Mouse (Mus musculus) CH12.LX (cell line): Measurements from ENCODE around the gene Lcat. TPM values are rescaled to one million over a fixed set of nuclear protein-coding genes. Genes with fewer than 3 reads are reported as not detected.
A peak's percentile ranks its signal among the peaks of the same experiment; 100 is the strongest.

Experiments used
- DNase-seq: peaks from one replicate; pipeline ENCODE4 v3.0.0-alpha.2; 2013; ENCODE audit errors: extremely low read depth
- H3K27ac ChIP-seq: 2 replicates; pipeline ENCODE4 v1.5.1; 2012; ENCODE audit warnings: low read depth, mild to moderate bottlenecking, control low read depth, moderate library complexity; ENCODE audit not compliant: insufficient read depth
- H3K27me3 ChIP-seq: replicated peaks from 2 replicates; pipeline ENCODE3; 2012; ENCODE audit warnings: inconsistent platforms
- H3K36me3 ChIP-seq, 2 experiments: replicated peaks in 1 of 2; 2 replicates each; pipeline versions ENCODE3 to v1.6.1; 2012; ENCODE audit warnings: inconsistent platforms in 1 of 2, low read length in 1 of 2, mild to moderate bottlenecking in 1 of 2, mixed read lengths in 1 of 2, moderate library complexity in 1 of 2; ENCODE audit not compliant: control insufficient read depth in 1 of 2, insufficient read depth in 1 of 2
- H3K4me1 ChIP-seq, 2 experiments: 2 replicates each; pipeline ENCODE4 v1.6.1; 2012; ENCODE audit warnings: inconsistent platforms in 1 of 2, moderate library complexity in 1 of 2; ENCODE audit not compliant: insufficient read depth in 2 of 2, control insufficient read depth in 1 of 2
- H3K4me2 ChIP-seq: 2 replicates; pipeline ENCODE4 v1.6.1; 2012; ENCODE audit warnings: low read depth, mild to moderate bottlenecking, control low read depth; ENCODE audit not compliant: poor library complexity, insufficient read depth, severe bottlenecking
- H3K4me3 ChIP-seq, 3 experiments: fragments of 150-350 bp in 1 of 3; sonication (generic) in 1 of 3; replicated peaks in 1 of 3; 2 replicates each; pipeline versions ENCODE3 to v1.5.1; 2011 to 2012; ENCODE audit warnings: low read depth in 2 of 3, low read length in 2 of 3, mild to moderate bottlenecking in 2 of 3, moderate library complexity in 2 of 3, control low read depth in 1 of 3, improper control_type of control experiment in 1 of 3, inconsistent platforms in 1 of 3, mixed read lengths in 1 of 3; ENCODE audit not compliant: poor library complexity in 1 of 3
- H3K79me2 ChIP-seq: replicated peaks from 2 replicates; pipeline ENCODE4 v1.6.1; 2012; ENCODE audit warnings: mild to moderate bottlenecking, moderate library complexity; ENCODE audit not compliant: control insufficient read depth, poor library complexity, insufficient read depth, severe bottlenecking; ENCODE audit errors: extremely low read depth
- H3K9ac ChIP-seq: 2 replicates; pipeline ENCODE4 v1.6.1; 2012; ENCODE audit warnings: low read depth, mild to moderate bottlenecking, control low read depth, moderate library complexity; ENCODE audit not compliant: insufficient read depth
- H3K9me3 ChIP-seq: replicated peaks from 2 replicates; pipeline ENCODE3; 2012; ENCODE audit warnings: low read length, inconsistent platforms, mixed read lengths
- CHD1 ChIP-seq: IDR thresholded peaks from 2 replicates; pipeline ENCODE4 v1.6.1; 2012; ENCODE audit warnings: low read depth, low read length, improper control_type of control experiment, inconsistent platforms
- ELF1 ChIP-seq: IDR thresholded peaks from 2 replicates; pipeline ENCODE4 v1.6.1; 2014; ENCODE audit warnings: low read depth, mild to moderate bottlenecking, inconsistent platforms, low read length, improper control_type of control experiment
- GABPA ChIP-seq: IDR thresholded peaks from 2 replicates; pipeline ENCODE4 v1.6.1; 2012; ENCODE audit warnings: low read depth, low read length, improper control_type of control experiment, inconsistent platforms; ENCODE audit not compliant: insufficient replicate concordance
- HCFC1 ChIP-seq: IDR thresholded peaks from 2 replicates; pipeline ENCODE4 v1.6.1; 2012; ENCODE audit warnings: low read depth, mild to moderate bottlenecking, inconsistent platforms, low read length, improper control_type of control experiment
- MAFK ChIP-seq: IDR thresholded peaks from 2 replicates; pipeline ENCODE4 v1.6.1; 2011; ENCODE audit warnings: low read length, improper control_type of control experiment; ENCODE audit not compliant: insufficient replicate concordance
- MAX ChIP-seq: IDR thresholded peaks from 2 replicates; pipeline ENCODE4 v1.6.1; 2011; ENCODE audit warnings: low read length, improper control_type of control experiment
- MAZ ChIP-seq: IDR thresholded peaks from 2 replicates; pipeline ENCODE4 v1.6.1; 2012; ENCODE audit warnings: low read depth, mild to moderate bottlenecking, inconsistent platforms, low read length, improper control_type of control experiment, moderate library complexity
- MEF2A ChIP-seq: IDR thresholded peaks from 2 replicates; pipeline ENCODE4 v1.6.1; 2014; ENCODE audit warnings: low read depth, mild to moderate bottlenecking, inconsistent platforms, low read length, improper control_type of control experiment, borderline replicate concordance
- MXI1 ChIP-seq: IDR thresholded peaks from 2 replicates; pipeline ENCODE4 v1.6.1; 2011; ENCODE audit warnings: mild to moderate bottlenecking, low read depth, low read length, improper control_type of control experiment
- NRF1 ChIP-seq: IDR thresholded peaks from 2 replicates; pipeline ENCODE4 v1.6.1; 2014; ENCODE audit warnings: low read depth, mild to moderate bottlenecking, inconsistent platforms, low read length, improper control_type of control experiment, moderate library complexity
- PAX5 ChIP-seq: IDR thresholded peaks from 2 replicates; pipeline ENCODE4 v1.6.1; 2012; ENCODE audit warnings: low read length, inconsistent platforms, mixed read lengths
- POLR2A ChIP-seq: IDR thresholded peaks from 2 replicates; pipeline ENCODE4 v1.6.1; 2011; ENCODE audit warnings: low read depth, mild to moderate bottlenecking, improper control_type of control experiment, low read length
- RAD21 ChIP-seq: IDR thresholded peaks from 2 replicates; pipeline ENCODE4 v1.6.1; 2011; ENCODE audit warnings: low read depth, mild to moderate bottlenecking, low read length, improper control_type of control experiment, moderate library complexity
- TCF12 ChIP-seq: IDR thresholded peaks from 2 replicates; pipeline ENCODE4 v1.6.1; 2014; ENCODE audit warnings: low read depth, mild to moderate bottlenecking, inconsistent platforms, low read length, improper control_type of control experiment
- UBTF ChIP-seq: IDR thresholded peaks from 2 replicates; pipeline ENCODE4 v1.6.1; 2012; ENCODE audit warnings: low read depth, mild to moderate bottlenecking, inconsistent platforms, low read length, improper control_type of control experiment, moderate library complexity
- USF1 ChIP-seq: IDR thresholded peaks from 2 replicates; pipeline ENCODE4 v1.6.1; 2014; ENCODE audit warnings: low read depth, mild to moderate bottlenecking, inconsistent platforms, low read length, improper control_type of control experiment
- ZKSCAN1 ChIP-seq: IDR thresholded peaks from 2 replicates; pipeline ENCODE4 v1.6.1; 2012; ENCODE audit warnings: low read depth, inconsistent platforms, low read length, improper control_type of control experiment, borderline replicate concordance
- ZMIZ1 ChIP-seq: IDR thresholded peaks from 2 replicates; pipeline ENCODE4 v1.6.1; 2012; ENCODE audit warnings: low read depth, mild to moderate bottlenecking, inconsistent platforms, low read length, improper control_type of control experiment
- dilution Hi-C: fragments of 300-500 bp; cut with MboI; formaldehyde crosslinking; loops from 2 replicates; pipeline ENCODE4 v1.14.3; 2020; ENCODE audit warnings: low sequenced_read_pairs; ENCODE audit not compliant: extremely low pct_unique_long_range_greater_than_20kb, extremely low pct_ligation_motif_present
- in situ Hi-C: fragments of 300-500 bp; cut with MboI; formaldehyde crosslinking; loops from 3 replicates; pipeline ENCODE4 v1.14.3; 2019; ENCODE audit warnings: low sequenced_read_pairs, low pct_ligation_motif_present, low pct_unique_long_range_greater_than_20kb, mixed read lengths
- polyA plus RNA-seq: library from polyadenylated mRNA; unstranded; fragments of >175 nt; gene quantifications from 2 replicates; pipeline ENCODE4 v1.2.1, GENCODE M21; 2012; ENCODE audit warnings: low read depth; ENCODE audit not compliant: insufficient read length
- total RNA-seq, 2 experiments: library from RNA; depleted of rRNA; stranded (reverse); fragments of 300-350 nt in 1 of 2; fragments of >200 nt in 1 of 2; gene quantifications; 2 replicates each; pipeline ENCODE4 v1.2.3; 2012 to 2014

Lcat gene
- total and polyA plus RNA-seq, 3 experiments, result 0.17 to 0.34 TPM; not detected in 1

DNA sequence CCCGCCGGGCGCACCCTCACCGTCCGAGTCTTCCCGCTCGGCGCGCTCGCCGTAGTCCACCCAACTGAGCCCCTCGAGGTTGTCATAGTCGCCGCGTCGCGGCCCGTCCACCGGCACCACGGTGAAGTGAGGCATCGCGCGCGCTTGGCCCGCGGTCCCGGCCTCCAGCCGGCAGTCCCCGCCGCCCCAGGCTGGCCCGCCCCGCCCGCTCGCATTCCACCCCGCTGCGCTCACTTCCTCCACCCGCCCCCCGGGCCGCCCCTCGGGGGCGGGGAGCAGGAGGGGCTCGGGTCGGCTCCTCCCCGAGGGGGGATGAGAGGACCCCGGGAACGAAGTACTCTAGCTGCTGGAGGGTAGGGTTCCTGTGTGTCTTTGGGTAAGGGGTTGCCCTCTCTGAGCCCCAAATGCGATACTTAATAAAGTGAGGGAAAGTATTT is 22.7 kb upstream of the Lcat start, which contains the start of gene Slc12a4:
Gene Slc12a4 (minus strand): TSS at position 193 of the 437 bp plus-strand sequence.
- Histone ChIP-seq H3K36me3 (no peaks in the 10 kb centered on the region), H3K9me3 (no peaks in the 10 kb centered on the region), H3K4me1 (peaks cover 6 to 14% of the 10 kb centered on the region in 2 experiments), H3K79me2 (no peaks in the 10 kb centered on the region), H3K27me3 (peaks cover 19% of the 10 kb centered on the region), H3K27ac (no peak within 1 kb of the TSS), H3K4me3 (peak within 1 kb of the TSS; percentile 69 to 88 (median 81)), H3K4me2 (peak within 1 kb of the TSS; percentile 42), H3K9ac (peak within 1 kb of the TSS; percentile 62)
- dilution Hi-C loops (no loop called here), in situ Hi-C loops (no loop called here)
- TF ChIP-seq ELF1, result peak; percentile 65
- TF ChIP-seq USF1, result no peak
- TF ChIP-seq MXI1, result 0 out of 2 replicates have a peak, but pooled peaks have one; percentile 3
- TF ChIP-seq NRF1, result no peak
- no peak for TF ChIP-seq CHD1
- no peak for TF ChIP-seq ZKSCAN1
- TF ChIP-seq MAZ, result peak; percentile 76; the same call in 1 of the 2 replicates
- 0 out of 2 replicates have a peak, but pooled peaks have one; percentile 12 for TF ChIP-seq TCF12
- peak; percentile 70 for TF ChIP-seq POLR2A
- TF ChIP-seq MAFK, result no peak
- peak; percentile 44 for DNase-seq

DNA sequence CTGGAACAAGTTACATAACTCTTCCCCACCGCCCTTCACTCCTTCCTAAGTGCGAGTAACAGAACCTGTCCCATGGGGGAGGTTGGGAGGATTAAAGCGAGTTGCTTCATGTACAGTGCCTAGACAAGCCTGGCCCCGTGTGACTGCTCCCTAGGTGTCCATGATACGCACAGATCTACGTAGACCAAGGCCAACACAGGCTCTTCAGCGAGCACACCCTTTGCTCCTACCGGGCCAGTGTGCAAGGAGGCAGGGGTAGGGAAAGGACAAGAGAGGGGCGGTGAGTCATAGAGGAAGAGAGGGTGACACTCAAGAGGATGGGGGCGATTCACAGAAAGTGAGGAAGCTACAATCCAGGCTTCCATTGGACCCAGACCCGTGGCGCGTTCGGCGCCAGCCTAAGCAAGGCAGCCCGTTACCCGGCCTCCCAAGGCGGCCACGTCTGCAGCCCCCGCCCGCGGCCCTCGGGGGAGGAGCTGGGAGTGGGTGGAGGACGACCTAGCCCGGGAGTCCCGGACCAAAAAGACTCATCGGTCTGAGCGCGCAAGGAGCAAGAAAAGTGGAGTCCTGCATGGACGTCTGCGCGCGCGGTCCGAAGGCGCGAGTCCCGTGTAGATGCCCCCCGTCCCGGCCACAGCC is 22.2 kb upstream of the Lcat start:
- no peaks in the 10 kb centered on the region for H3K79me2 ChIP-seq
- H3K4me2 ChIP-seq, result peak overlapping the region; percentile 42
- peaks cover 6 to 14% of the 10 kb centered on the region in 2 experiments for H3K4me1 ChIP-seq
- peak overlapping the region; percentile 62 for H3K9ac ChIP-seq
- in situ Hi-C loops, result no loop called here
- peak overlapping the region; percentile 69 to 88 (median 81) for H3K4me3 ChIP-seq
- dilution Hi-C loops, result no loop called here
- DNase-seq, result peak; percentile 28
- TF ChIP-seq UBTF (peak; percentile 54; the same call in 1 of the 2 replicates), RAD21 (no peak), MAX (no peak), GABPA (no peak), PAX5 (no peak), HCFC1 (no peak), ZMIZ1 (no peak), MEF2A (no peak)
- no peaks in the 10 kb centered on the region for H3K9me3 ChIP-seq
- H3K27me3 ChIP-seq, result peaks cover 19% of the 10 kb centered on the region
- peaks cover 0 to 1% of the 10 kb centered on the region in 2 experiments for H3K36me3 ChIP-seq
- H3K27ac ChIP-seq, result no peak overlapping the region
